Mouse (Mus musculus): ENCODE data around the gene Col2a1.

Gene Col2a1

DNA sequence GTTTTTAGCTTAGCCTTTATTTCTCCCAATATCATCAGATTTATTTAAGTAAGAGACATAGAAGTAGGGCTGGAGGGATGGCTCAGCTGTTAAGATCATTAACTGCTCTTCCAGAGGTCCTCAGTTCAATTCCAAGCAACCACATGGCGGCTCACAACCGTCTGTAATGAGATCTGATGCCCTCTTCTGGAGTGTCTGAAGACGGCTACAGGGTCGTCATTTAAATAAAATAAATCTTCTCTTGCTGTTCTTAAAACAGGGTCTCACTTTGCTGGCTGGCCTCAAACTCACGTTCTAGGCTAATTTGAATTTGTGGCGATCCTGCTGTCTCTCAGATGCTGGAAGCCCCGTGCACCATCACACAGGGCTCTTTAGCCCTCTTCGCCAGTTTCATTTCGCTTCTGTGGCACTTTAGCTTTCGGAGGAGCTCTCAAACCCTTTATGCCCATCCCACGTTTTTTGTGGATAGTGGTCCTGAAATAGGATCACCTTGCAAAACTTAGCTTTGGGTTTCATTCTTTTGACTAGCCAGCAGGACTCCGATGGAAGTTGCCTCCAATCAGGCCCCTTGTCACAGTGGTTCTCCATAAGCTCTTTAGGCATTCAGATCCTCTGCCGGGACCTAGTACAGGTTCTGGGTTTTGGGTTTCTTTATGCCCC, 41.0 kb downstream of the Col2a1 start:
- Histone ChIP-seq H3K36me3 (ENCODE audit: control insufficient read depth, insufficient read depth, low read length, poor library complexity, severe bottlenecking) (no peaks in the 10 kb centered on the region), H3K27me3 (ENCODE audit: control insufficient read depth, insufficient read depth, low read length, poor library complexity, severe bottlenecking) (no peaks in the 10 kb centered on the region)
- DNase-seq (ENCODE audit: low read depth, low spot score), result peak; percentile 48

DNA sequence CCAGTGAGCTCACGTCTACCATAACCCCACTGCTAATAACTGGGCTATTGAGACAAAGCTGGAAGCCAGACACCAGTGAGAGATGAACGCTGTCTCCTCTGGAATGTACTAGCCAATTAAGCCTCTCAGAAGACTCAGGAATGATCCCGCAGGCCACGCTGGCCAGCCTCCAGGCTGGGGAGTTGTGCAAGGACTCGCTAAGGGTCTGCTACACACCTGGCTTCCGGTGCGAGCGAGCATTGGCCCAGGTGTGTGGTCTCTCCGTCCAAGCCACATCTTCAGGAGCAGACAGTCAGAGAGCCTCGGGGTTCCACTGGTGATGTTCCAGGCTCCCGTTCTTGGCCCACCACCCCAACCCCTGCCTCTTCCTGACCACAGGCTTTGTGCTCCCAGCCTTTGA, 48.1 kb downstream of the Col2a1 start:
- Histone ChIP-seq H3K27me3 (ENCODE audit: control insufficient read depth, insufficient read depth, low read length, poor library complexity, severe bottlenecking) (peaks cover 3% of the 10 kb centered on the region; the same call in 1 of the 2 replicates), H3K36me3 (ENCODE audit: control insufficient read depth, insufficient read depth, low read length, poor library complexity, severe bottlenecking) (no peaks in the 10 kb centered on the region)
- DNase-seq (ENCODE audit: low read depth, low spot score), result no peak

DNA sequence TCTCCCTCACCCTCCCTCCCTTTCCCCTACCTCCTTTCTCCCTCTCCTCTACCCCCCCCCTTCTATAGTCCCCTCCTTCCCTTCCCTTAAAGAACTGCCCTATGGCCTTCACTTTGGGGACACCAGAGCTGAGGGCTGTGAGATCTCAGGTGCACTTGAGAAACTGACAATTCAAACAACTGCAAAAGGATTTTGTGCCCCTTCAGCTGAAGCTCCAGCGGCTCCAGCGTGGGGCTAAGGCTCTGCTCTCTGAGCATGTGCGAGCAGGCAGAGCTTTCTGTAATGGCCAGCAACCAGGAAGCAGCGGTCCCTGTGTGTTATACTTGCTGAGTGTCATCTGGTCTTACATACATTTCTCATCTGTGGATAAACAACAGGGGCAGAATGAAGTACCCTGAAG, 48.8 kb downstream of the Col2a1 start:
- H3K27me3 ChIP-seq (ENCODE audit: control insufficient read depth, insufficient read depth, low read length, poor library complexity, severe bottlenecking), result peaks cover 3% of the 10 kb centered on the region; the same call in 1 of the 2 replicates
- no peak for DNase-seq (ENCODE audit: low read depth, low spot score)
- no peaks in the 10 kb centered on the region for H3K36me3 ChIP-seq (ENCODE audit: control insufficient read depth, insufficient read depth, low read length, poor library complexity, severe bottlenecking)

DNA sequence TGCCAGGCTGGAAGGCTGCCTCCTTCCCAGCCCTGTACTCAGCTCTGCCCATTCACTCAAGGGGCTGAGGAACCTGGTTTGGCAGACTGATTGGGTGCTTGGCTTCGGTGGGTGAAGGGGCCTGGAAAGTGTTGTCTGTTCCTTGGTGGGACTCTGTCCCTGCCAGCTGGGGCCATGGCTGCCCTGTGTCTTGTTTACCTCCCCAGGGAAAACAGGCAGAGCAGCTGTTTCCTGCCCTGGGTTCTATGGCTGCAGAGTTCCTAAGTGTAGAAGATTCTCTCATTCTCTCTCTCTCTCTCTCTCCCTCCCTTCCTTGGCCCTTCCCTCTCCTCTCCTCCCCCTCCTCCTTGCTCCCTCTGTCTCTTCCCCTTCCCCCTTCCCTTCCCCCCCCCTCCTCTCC, 49.2 kb downstream of the Col2a1 start:
- peaks cover 3% of the 10 kb centered on the region; the same call in 1 of the 2 replicates for H3K27me3 ChIP-seq (ENCODE audit: control insufficient read depth, insufficient read depth, low read length, poor library complexity, severe bottlenecking)
- H3K36me3 ChIP-seq (ENCODE audit: control insufficient read depth, insufficient read depth, low read length, poor library complexity, severe bottlenecking), result no peaks in the 10 kb centered on the region

DNA sequence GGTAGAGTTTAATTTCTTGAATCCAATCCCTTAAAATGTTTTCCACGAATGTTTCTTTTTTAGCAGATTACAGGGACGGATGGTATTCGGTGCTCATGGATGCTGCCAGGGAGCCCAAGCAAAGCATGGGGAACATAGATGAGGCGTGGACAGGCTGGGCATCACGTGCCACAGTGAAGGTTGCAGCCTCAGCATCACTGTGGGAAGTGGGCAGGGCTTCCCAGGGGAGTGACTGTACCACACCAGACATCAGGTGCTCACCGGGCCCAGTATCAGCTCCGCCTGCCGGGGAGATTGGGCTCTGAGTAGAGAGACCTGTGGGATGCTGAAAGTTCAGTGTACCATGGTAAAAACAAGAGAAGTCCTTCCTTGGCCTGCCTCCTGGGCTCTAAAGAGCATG, 49.8 kb downstream of the Col2a1 start:
- DNase-seq (ENCODE audit: low read depth, low spot score), result peak; percentile 50
- peaks cover 3% of the 10 kb centered on the region; the same call in 1 of the 2 replicates for H3K27me3 ChIP-seq (ENCODE audit: control insufficient read depth, insufficient read depth, low read length, poor library complexity, severe bottlenecking)

More for the DNA sequence above, 49.2 kb downstream of the Col2a1 start:
- peak; percentile 13 for DNase-seq (ENCODE audit: low read depth, low spot score)

DNA sequence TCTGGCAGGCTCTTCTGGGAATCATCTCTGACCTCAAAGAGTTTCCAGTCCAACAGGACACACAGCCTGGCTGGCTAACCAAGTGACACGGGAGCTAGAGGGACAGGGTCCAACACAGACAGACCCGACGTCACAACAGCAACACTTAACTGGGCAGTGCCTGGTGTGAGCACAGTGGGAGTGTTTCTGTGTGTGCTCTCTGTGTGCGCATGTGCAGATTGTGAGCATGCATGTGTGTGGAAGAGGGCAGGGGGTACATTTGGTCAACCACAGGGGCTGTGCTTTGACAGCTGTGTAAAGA, 51.7 kb downstream of the Col2a1 start:
- Histone ChIP-seq H3K27me3 (ENCODE audit: control insufficient read depth, insufficient read depth, low read length, poor library complexity, severe bottlenecking) (peaks cover 3% of the 10 kb centered on the region; the same call in 1 of the 2 replicates), H3K36me3 (ENCODE audit: control insufficient read depth, insufficient read depth, low read length, poor library complexity, severe bottlenecking) (no peaks in the 10 kb centered on the region)
- no peak for DNase-seq (ENCODE audit: low read depth, low spot score)

More for the DNA sequence above, 49.8 kb downstream of the Col2a1 start:
- H3K36me3 ChIP-seq (ENCODE audit: control insufficient read depth, insufficient read depth, low read length, poor library complexity, severe bottlenecking), result no peaks in the 10 kb centered on the region

DNA sequence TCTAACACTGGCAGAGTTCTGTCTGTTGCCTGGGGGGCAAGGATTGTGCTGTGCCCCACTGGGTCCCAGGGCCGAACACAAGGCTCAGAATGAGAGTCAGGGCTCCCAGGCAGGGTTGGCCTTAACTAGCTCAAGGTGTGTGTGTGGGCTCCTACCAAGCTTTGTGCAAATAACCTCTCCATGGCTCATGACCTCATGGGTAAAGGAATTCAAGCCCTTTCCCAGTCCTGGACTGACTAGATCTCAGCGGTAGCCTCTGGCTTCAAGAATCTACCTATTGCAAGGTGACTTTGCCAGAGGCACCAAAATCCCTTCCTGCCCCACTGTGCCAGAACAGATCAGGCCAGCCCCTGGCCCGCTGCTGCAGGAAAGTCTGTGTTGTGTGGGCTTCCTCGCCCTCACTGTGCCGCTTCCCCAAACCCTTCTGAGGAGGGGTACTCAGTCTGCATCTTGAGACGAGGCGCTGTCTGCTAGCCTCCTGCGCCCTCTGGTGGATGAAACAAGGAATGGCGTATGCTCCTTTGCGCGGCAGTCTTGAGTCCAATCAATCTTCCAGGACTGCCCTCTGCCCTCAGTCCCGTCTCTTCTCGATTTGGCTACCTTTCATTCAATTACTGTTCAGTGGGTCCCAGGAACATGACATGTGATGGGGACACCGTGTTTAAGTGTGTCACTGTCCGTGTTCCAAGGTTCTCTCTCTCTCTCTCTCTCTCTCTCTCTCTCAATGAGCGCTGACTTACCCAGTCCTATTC, 52.2 kb downstream of the Col2a1 start:
- peak; percentile 75 for DNase-seq (ENCODE audit: low read depth, low spot score)
- H3K27me3 ChIP-seq (ENCODE audit: control insufficient read depth, insufficient read depth, low read length, poor library complexity, severe bottlenecking), result peaks cover 3% of the 10 kb centered on the region; the same call in 1 of the 2 replicates
- no peaks in the 10 kb centered on the region for H3K36me3 ChIP-seq (ENCODE audit: control insufficient read depth, insufficient read depth, low read length, poor library complexity, severe bottlenecking)

DNA sequence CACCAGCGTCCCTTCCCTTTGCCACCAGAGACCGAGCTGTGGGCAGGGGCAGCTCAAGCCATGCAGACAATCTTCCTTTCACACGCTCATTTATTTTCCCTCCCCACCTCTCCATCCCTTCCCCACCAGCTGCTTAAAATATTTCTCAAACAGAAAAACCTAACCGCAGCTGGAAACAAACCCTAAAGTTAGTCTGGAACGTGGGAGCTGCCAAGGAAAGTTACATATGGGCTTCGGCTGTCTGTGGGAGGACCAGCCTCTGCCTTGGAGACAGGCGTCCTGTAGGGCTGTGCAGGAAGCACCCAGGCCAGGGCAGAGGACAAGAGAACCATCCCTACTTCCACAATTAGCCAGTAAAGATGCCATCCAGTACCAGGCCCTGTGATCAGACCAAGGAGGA, 54.3 kb downstream of the Col2a1 start:
- no peaks in the 10 kb centered on the region for H3K36me3 ChIP-seq (ENCODE audit: control insufficient read depth, insufficient read depth, low read length, poor library complexity, severe bottlenecking)
- DNase-seq (ENCODE audit: low read depth, low spot score), result no peak
- H3K27me3 ChIP-seq (ENCODE audit: control insufficient read depth, insufficient read depth, low read length, poor library complexity, severe bottlenecking), result peaks cover 3% of the 10 kb centered on the region; the same call in 1 of the 2 replicates

DNA sequence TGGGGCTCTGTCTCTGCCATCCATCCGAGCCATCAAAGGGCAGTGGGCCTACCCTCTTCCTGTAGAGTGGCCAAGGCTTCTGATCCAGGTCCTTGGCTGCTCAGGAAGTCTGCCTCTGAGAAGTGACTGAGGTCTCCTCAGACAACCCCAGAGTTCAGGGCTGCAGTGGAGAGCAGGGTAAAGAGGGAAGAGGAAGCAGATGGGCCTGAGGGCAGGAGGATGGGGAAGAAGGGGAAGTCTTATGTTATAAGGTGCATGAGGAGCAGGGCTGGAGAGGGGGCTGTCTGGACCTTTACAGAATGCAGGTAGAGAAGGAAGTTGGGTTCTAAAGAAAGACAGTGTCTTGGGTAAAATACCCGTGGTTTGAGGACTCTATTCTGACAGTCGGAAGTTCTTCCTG, 54.8 kb downstream of the Col2a1 start:
- DNase-seq (ENCODE audit: low read depth, low spot score), result no peak
- H3K27me3 ChIP-seq (ENCODE audit: control insufficient read depth, insufficient read depth, low read length, poor library complexity, severe bottlenecking), result peaks cover 3% of the 10 kb centered on the region; the same call in 1 of the 2 replicates
- H3K36me3 ChIP-seq (ENCODE audit: control insufficient read depth, insufficient read depth, low read length, poor library complexity, severe bottlenecking), result no peaks in the 10 kb centered on the region

DNA sequence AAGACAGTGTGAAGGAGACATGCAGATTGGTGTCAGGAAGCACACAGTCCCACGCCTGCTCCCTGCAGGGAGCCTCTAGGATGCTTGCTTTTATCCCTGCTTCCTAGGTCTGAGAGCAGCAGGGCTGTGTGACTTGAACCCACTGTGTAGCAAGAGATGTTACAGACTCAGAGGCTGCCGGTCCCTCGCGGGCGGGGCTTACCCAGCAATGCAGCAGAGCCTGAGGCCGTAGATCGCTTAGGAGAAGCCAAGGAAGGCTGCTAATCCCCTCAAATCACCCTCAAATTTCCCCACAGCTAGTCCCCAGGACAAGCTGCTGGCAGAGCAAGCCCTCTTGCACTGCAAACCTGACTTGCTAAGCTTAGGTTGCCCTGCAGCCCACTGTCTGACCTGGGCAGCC, 55.8 kb downstream of the Col2a1 start:
- DNase-seq (ENCODE audit: low read depth, low spot score), result no peak
- Histone ChIP-seq H3K27me3 (ENCODE audit: control insufficient read depth, insufficient read depth, low read length, poor library complexity, severe bottlenecking) (peaks cover 3% of the 10 kb centered on the region; the same call in 1 of the 2 replicates), H3K36me3 (ENCODE audit: control insufficient read depth, insufficient read depth, low read length, poor library complexity, severe bottlenecking) (no peaks in the 10 kb centered on the region)

DNA sequence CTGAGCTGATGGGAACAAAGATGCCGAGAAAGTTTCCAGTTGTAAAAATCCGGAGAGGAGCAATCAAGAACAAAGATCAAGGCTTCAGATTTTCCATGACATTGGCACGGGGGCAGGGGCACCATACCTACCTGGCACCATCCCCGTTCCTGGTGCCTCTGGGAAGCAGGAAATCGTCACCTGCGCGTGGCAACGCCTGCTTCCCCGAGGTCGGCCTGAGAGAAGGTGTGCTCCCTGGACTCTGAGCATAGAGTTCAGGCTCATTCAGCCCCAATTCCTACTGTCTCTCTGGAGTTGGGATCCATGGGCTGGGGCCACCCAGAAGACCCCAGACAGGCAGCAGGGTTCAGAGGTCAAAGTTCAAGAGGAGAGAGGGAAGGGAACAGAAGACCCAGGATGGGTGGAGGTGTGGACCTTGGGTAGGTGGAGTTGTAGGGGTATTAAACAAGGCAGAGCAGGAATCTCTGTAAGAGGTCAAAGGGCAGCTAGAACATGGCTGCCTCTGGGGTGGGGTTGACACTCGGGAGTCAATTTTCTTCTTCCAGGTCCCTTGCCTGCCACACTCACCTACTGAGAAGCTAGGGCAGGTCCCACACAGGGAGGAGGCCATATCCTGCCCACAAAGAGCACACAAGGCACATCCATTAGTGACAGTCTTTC, 58.7 kb downstream of the Col2a1 start:
- Histone ChIP-seq H3K36me3 (ENCODE audit: control insufficient read depth, insufficient read depth, low read length, poor library complexity, severe bottlenecking) (no peaks in the 10 kb centered on the region), H3K27me3 (ENCODE audit: control insufficient read depth, insufficient read depth, low read length, poor library complexity, severe bottlenecking) (no peaks in the 10 kb centered on the region)
- DNase-seq (ENCODE audit: low read depth, low spot score), result no peak

DNA sequence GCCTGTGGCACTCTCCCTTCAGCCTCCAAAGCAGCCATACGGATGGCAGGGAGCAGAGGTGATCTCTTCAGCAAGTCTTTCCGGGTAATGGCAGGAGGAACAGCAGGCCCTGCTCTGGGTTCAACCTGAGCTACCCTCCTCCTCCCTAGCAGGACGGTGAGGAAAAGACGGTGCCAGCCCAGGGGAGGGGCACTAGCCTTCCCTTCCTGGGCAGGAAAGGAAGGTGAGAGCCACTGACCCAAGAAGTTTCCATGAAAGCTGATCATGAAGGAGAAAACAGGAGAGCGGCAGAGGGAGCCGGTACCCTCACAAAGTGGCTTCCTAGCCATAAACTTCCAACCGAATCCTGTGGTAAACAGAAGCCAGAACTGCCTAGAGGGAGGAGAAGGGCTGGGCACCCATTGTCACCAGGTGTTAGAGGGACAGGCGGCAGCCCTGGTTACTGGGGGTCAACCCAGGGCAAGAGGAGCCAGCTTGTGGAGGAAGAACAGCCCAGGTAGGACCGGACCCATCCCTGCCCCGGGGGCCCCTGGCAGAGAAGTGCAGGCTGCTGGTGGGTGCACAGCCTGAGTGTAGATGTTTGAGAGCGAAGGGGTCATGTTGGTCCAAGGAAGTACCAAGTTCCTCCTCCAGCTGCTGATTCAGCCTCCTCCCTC, 59.4 kb downstream of the Col2a1 start:
- Histone ChIP-seq H3K27me3 (ENCODE audit: control insufficient read depth, insufficient read depth, low read length, poor library complexity, severe bottlenecking) (no peaks in the 10 kb centered on the region), H3K36me3 (ENCODE audit: control insufficient read depth, insufficient read depth, low read length, poor library complexity, severe bottlenecking) (no peaks in the 10 kb centered on the region)
- DNase-seq (ENCODE audit: low read depth, low spot score), result no peak

DNA sequence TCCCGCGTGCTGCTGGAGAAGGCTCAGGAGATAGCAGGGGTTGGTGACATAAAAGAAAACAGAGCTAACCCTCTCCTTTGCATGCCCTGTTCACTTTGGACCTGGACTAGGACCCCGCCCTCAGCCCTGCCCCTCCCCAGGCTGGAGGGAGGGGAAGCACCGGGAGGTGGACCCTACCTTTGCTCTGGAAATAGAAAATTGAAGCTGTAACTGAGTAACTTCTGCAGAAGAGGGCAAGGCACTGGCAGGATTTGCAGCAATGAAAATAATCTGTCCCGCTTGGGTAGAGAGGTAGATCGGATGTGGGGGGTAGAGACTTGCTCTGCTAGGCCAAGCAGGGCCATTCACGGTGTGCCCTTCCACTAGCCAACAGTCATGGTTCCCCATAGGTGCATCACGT, 61.1 kb downstream of the Col2a1 start:
- H3K27me3 ChIP-seq (ENCODE audit: control insufficient read depth, insufficient read depth, low read length, poor library complexity, severe bottlenecking), result no peaks in the 10 kb centered on the region
- no peaks in the 10 kb centered on the region for H3K36me3 ChIP-seq (ENCODE audit: control insufficient read depth, insufficient read depth, low read length, poor library complexity, severe bottlenecking)
- DNase-seq (ENCODE audit: low read depth, low spot score), result no peak

DNA sequence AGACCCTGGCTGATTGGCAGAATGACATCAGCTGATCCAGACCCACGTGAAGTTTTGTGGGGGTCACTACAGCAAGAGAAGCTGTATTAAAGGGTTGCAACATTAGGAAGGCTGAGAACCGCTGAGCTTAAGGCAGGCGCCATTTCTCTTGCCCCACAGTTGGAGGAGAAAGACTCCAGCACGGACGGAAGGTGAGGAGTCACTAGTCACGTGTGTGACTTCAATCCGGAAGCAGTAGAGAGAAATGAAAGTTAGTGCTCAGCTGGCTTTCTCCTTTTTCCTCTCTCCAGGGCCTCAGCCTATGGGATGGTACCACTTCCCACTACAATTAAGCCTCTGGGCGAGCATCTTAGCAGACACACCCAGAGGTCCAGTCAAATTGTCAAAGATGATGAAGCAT, 62.0 kb downstream of the Col2a1 start:
- no peak for DNase-seq (ENCODE audit: low read depth, low spot score)
- Histone ChIP-seq H3K36me3 (ENCODE audit: control insufficient read depth, insufficient read depth, low read length, poor library complexity, severe bottlenecking) (no peaks in the 10 kb centered on the region), H3K27me3 (ENCODE audit: control insufficient read depth, insufficient read depth, low read length, poor library complexity, severe bottlenecking) (no peaks in the 10 kb centered on the region)

DNA sequence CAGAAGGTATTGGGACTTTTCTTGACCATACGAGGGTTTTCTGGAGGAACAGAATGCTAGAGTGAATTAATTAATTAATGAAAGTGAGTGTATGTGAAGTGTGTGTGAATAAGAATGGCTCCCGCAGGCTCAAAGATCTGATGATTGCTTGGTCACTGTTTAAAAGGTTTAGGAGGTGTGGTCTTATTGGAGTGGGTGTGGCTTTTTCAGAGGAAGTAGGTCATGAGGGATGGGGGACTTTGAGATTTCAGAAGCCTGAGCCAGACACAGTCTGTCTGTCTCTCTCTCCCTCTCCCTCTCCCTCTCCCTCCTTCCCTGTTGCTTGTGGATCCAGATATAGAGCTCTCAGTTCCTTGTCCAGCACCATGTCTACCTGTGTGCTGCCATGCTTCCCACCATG, 63.2 kb downstream of the Col2a1 start:
- no peak for DNase-seq (ENCODE audit: low read depth, low spot score)
- no peaks in the 10 kb centered on the region for H3K36me3 ChIP-seq (ENCODE audit: control insufficient read depth, insufficient read depth, low read length, poor library complexity, severe bottlenecking)
- no peaks in the 10 kb centered on the region for H3K27me3 ChIP-seq (ENCODE audit: control insufficient read depth, insufficient read depth, low read length, poor library complexity, severe bottlenecking)
